Mouse (Mus musculus): Measurements from ENCODE around the gene Fzd7. TPM values are rescaled to one million over a fixed set of nuclear protein-coding genes. Genes with fewer than 3 reads are reported as not detected.
A peak's percentile ranks its signal among the peaks of the same experiment; 100 is the strongest.

The Fzd7 gene
- polyA plus RNA-seq, 1 experiment from 2014 or later, result 17.9 TPM

DNA sequence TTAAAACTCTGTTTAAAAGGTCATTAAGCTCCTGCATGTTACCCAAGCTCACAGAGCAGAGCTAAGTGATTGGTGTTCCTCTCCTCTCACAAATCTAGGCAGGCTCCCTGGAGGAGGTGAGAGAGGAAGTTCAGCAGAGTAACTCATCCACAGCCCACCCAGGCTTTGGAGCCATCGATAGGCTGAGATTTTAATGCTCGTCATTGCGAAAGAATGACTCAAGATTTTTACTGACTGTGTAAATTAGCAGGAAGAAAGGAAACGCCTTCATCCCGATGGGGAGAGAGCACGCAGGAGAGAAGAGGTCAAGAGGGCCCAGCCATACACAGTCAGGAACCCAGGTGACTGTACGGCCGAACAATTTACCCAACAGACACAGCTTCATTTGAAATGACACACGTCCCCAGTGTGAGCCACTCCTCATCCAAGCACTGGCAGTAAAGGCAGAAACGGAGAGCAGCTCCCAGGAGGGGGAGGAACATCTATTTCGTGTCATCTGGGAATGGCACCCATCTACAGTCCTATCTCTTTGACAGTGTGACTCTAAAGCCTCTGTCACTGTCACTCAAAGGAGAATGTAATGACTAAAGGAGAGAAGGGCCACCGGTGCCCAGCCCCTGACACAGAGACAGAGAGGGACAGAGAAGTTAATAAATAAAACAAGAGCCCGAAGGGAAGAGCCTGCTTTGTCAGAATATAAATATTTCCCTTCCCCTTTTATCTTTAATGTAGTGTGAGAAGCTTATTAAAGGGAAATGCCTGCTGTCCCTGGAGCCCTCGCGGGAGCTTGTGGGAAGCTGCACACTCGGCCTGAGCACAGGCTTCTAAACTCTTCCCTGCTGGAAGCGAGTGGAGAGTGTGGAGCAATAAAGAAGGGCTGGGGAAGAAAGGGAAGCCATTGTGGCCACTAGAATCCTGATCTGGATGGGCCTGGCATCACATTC lies 17.3 kb upstream of the Fzd7 start:
- Histone ChIP-seq H3K9me3 (replicated peaks; ENCODE audit: low read length) (no peaks in the 10 kb centered on the region), H3K9ac (ENCODE audit: low read depth, low read length) (no peak overlapping the region), H3K4me1 (replicated peaks; ENCODE audit: insufficient read depth, low read length) (no peaks in the 10 kb centered on the region), H3K27ac (no peak overlapping the region), H3K4me3 (replicated peaks; ENCODE audit: low read depth, low read length) (no peak overlapping the region), H3K4me2 (ENCODE audit: low read length) (no peak overlapping the region), H3K36me3 (ENCODE audit: insufficient read depth, low read length) (no peaks in the 10 kb centered on the region), H3K27me3 (ENCODE audit: insufficient read depth, low read length) (no peaks in the 10 kb centered on the region)
- TF ChIP-seq CTCF (IDR thresholded peaks at IDR 0.05; ENCODE audit: low read depth), result no peak
- ATAC-seq (replicated peaks; ENCODE audit: low FRiP score, low read depth) (no peak), DNase-seq (ENCODE audit: low spot score) (peak; percentile 61)
- 37% methylated on average over 17 of the region's 17 CpGs for WGBS

DNA sequence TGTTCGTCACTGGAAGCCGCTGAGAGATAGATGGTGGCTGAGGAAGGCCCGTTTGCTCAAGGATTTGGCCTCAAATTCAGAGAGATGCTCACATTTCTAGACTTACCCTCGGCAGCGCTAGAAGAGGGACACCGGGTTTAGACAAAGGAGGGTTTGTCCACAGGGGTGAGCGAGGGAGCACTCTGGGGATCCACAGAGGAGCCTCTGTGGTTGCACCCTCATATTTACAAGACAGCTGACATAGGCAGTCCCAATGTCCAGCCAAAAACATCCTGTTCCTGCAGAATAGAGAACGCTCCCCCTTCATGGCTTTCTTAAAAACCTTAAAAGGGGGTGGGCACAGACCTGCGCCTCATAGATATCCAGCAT lies 16.6 kb upstream of the Fzd7 start:
- H3K36me3 ChIP-seq (ENCODE audit: insufficient read depth, low read length), result no peaks in the 10 kb centered on the region
- H3K9me3 ChIP-seq (replicated peaks; ENCODE audit: low read length), result no peaks in the 10 kb centered on the region
- no peaks in the 10 kb centered on the region for H3K4me1 ChIP-seq (replicated peaks; ENCODE audit: insufficient read depth, low read length)
- ATAC-seq (replicated peaks; ENCODE audit: low FRiP score, low read depth) (no peak), DNase-seq (ENCODE audit: low spot score) (no peak)
- H3K4me2 ChIP-seq (ENCODE audit: low read length), result no peak overlapping the region
- no peak overlapping the region for H3K4me3 ChIP-seq (replicated peaks; ENCODE audit: low read depth, low read length)
- no peaks in the 10 kb centered on the region for H3K27me3 ChIP-seq (ENCODE audit: insufficient read depth, low read length)
- no peak overlapping the region for H3K27ac ChIP-seq
- TF ChIP-seq CTCF (IDR thresholded peaks at IDR 0.05; ENCODE audit: low read depth), result no peak
- 81% methylated on average over 9 of the region's 9 CpGs for WGBS
- no peak overlapping the region for H3K9ac ChIP-seq (ENCODE audit: low read depth, low read length)

DNA sequence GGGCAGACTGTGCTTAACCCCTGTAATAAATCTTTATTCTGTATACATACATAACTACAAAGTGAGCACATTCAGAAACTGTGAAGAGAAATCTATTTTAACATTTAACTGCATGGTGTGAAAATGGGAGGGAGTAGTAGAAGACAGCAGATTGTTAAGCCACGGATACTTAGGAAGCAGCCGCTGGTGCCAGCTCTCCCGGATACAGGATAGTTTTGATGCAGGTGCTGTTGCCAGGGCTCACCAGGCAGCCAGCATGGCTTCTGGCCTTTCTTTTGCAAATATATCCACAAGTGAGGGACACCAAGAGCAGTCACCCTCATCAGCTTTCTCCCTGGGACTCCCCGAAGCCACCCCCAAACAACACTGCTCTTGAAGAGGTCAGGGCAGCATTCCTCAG lies 13.1 kb upstream of the Fzd7 start:
- 48% methylated on average over 4 of the region's 4 CpGs for WGBS
- Histone ChIP-seq H3K4me3 (replicated peaks; ENCODE audit: low read depth, low read length) (no peak overlapping the region), H3K9ac (ENCODE audit: low read depth, low read length) (no peak overlapping the region), H3K27me3 (ENCODE audit: insufficient read depth, low read length) (no peaks in the 10 kb centered on the region), H3K4me2 (ENCODE audit: low read length) (no peak overlapping the region), H3K36me3 (ENCODE audit: insufficient read depth, low read length) (no peaks in the 10 kb centered on the region), H3K4me1 (replicated peaks; ENCODE audit: insufficient read depth, low read length) (no peaks in the 10 kb centered on the region), H3K9me3 (replicated peaks; ENCODE audit: low read length) (no peaks in the 10 kb centered on the region), H3K27ac (no peak overlapping the region)
- DNase-seq (ENCODE audit: low spot score) (no peak), ATAC-seq (replicated peaks; ENCODE audit: low FRiP score, low read depth) (no peak)
- no peak for TF ChIP-seq CTCF (IDR thresholded peaks at IDR 0.05; ENCODE audit: low read depth)

DNA sequence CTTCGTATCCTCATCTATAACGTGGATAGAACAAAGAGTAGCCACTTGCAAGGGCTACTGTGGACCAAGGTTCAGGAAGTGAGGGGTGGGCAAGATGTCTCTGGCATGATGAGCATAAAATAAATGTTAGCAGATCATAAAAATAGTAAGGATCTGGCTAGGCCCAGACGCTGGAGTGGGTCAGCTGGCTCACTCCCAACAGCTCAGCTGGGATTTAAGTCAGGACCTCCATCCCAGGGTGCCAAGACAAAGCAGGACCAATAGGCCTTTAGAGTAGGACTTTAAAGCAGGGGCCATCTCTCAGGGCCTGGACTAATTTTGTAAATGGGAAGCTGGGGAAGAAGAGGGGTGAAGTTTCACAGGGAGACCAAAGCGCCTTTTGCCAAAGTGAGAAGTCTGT lies 11.5 kb upstream of the Fzd7 start:
- no peak for ATAC-seq (replicated peaks; ENCODE audit: low FRiP score, low read depth)
- Histone ChIP-seq H3K9ac (ENCODE audit: low read depth, low read length) (no peak overlapping the region), H3K9me3 (replicated peaks; ENCODE audit: low read length) (no peaks in the 10 kb centered on the region), H3K27ac (no peak overlapping the region), H3K4me1 (replicated peaks; ENCODE audit: insufficient read depth, low read length) (no peaks in the 10 kb centered on the region), H3K27me3 (ENCODE audit: insufficient read depth, low read length) (no peaks in the 10 kb centered on the region), H3K4me3 (replicated peaks; ENCODE audit: low read depth, low read length) (no peak overlapping the region), H3K36me3 (ENCODE audit: insufficient read depth, low read length) (no peaks in the 10 kb centered on the region), H3K4me2 (ENCODE audit: low read length) (no peak overlapping the region)
- WGBS, result 63% methylated on average over 4 of the region's 4 CpGs
- TF ChIP-seq CTCF (IDR thresholded peaks at IDR 0.05; ENCODE audit: low read depth), result no peak
- DNase-seq (ENCODE audit: low spot score), result no peak

DNA sequence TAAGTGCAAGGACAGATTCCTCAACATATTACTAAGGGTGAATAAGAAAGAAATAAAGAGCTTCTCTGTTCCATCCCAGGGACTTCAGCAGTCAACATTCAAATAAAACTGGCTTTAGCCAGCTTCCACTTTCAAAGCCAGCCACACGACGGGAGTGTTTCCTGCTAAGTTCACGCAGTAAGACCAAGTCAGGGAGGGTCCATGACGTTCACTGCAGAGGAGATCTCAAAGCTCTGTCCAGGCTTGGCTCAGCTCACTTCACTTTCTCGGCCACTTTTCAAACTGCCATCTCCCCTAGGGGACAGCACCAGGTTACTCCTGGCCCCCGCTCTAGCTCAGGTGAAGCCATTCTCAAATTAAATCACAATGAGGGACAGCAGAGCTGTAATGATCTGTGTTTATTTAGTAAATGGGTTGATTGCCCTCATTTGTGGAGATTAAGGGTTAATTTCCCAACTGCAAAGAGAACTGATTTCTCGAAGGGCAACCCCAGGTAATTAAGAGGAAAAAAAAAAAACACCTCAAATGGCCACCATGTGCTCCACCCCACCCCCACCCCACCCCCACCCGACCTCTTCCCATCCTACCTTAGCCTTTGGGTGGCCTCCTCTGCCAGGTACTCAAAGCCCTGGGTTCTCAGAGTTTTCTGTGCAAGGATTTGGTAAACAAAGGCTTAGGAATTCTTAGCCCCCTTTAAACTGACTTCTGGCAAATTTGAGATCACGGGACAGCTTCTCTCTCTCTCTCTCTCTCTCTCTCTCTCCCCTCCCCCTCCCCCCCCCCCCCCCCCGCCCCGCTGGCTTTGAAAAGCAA lies 9.7 kb upstream of the Fzd7 start:
- no peak overlapping the region for H3K4me2 ChIP-seq (ENCODE audit: low read length)
- H3K4me1 ChIP-seq (replicated peaks; ENCODE audit: insufficient read depth, low read length), result no peaks in the 10 kb centered on the region
- no peak overlapping the region for H3K9ac ChIP-seq (ENCODE audit: low read depth, low read length)
- 13% methylated on average over 11 of the region's 11 CpGs for WGBS
- TF ChIP-seq CTCF (IDR thresholded peaks at IDR 0.05; ENCODE audit: low read depth), result peak; percentile 33
- H3K4me3 ChIP-seq (replicated peaks; ENCODE audit: low read depth, low read length), result no peak overlapping the region
- DNase-seq (ENCODE audit: low spot score) (peak; percentile 63), ATAC-seq (replicated peaks; ENCODE audit: low FRiP score, low read depth) (no peak)
- no peaks in the 10 kb centered on the region for H3K27me3 ChIP-seq (ENCODE audit: insufficient read depth, low read length)
- H3K27ac ChIP-seq, result no peak overlapping the region
- no peaks in the 10 kb centered on the region for H3K36me3 ChIP-seq (ENCODE audit: insufficient read depth, low read length)
- H3K9me3 ChIP-seq (replicated peaks; ENCODE audit: low read length), result no peaks in the 10 kb centered on the region

DNA sequence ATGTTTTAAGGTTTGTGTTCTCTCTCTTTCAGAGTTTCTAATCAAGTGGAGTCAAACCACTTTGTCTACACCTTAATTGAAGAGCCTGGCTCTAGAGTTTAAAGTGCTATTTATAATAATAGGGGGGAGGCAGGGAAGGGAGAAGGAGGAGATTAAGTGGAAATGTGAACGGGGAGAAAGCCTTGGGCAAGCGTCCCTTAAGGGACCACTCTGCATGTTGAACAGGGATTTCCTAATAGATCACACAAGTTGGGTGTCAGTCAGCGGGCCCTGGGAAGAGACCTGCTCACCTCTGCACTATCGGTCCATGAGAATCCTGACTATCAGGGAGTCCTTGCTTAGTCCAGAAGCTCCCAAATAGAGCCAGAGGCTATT lies 9.1 kb upstream of the Fzd7 start:
- ATAC-seq (replicated peaks; ENCODE audit: low FRiP score, low read depth) (no peak), DNase-seq (ENCODE audit: low spot score) (no peak)
- no peaks in the 10 kb centered on the region for H3K27me3 ChIP-seq (ENCODE audit: insufficient read depth, low read length)
- 34% methylated on average over 4 of the region's 4 CpGs for WGBS
- no peaks in the 10 kb centered on the region for H3K9me3 ChIP-seq (replicated peaks; ENCODE audit: low read length)
- no peaks in the 10 kb centered on the region for H3K4me1 ChIP-seq (replicated peaks; ENCODE audit: insufficient read depth, low read length)
- no peak overlapping the region for H3K4me2 ChIP-seq (ENCODE audit: low read length)
- H3K36me3 ChIP-seq (ENCODE audit: insufficient read depth, low read length), result no peaks in the 10 kb centered on the region
- TF ChIP-seq CTCF (IDR thresholded peaks at IDR 0.05; ENCODE audit: low read depth), result no peak
- H3K4me3 ChIP-seq (replicated peaks; ENCODE audit: low read depth, low read length), result no peak overlapping the region
- H3K9ac ChIP-seq (ENCODE audit: low read depth, low read length), result no peak overlapping the region
- no peak overlapping the region for H3K27ac ChIP-seq
